Mouse (Mus musculus) bone marrow, adult 2 months (tissue): ENCODE data around the gene Cep68. TPM values are rescaled to one million over a fixed set of nuclear protein-coding genes. Genes with fewer than 3 reads are reported as not detected.
A peak's percentile ranks its signal among the peaks of the same experiment; 100 is the strongest.

ENCODE experiments used
- H3K27ac ChIP-seq: fragments of 200-500 bp; 2 replicates; pipeline ENCODE4 v1.5.1; 2012; ENCODE audit warnings: low read depth, mild to moderate bottlenecking, control low read depth, inconsistent platforms, low read length; ENCODE audit not compliant: control insufficient read depth, poor library complexity, insufficient read depth
- H3K4me1 ChIP-seq: fragments of 200-500 bp; 2 replicates; pipeline ENCODE4 v1.6.1; 2011; ENCODE audit warnings: low read length; ENCODE audit not compliant: control insufficient read depth, insufficient read depth
- H3K4me3 ChIP-seq: fragments of 200-500 bp; replicated peaks from 2 replicates; pipeline ENCODE3; 2011; ENCODE audit warnings: mild to moderate bottlenecking, low read depth, low read length, control low read depth; ENCODE audit not compliant: control insufficient read depth
- CTCF ChIP-seq: fragments of 200-500 bp; IDR thresholded peaks from 2 replicates; pipeline ENCODE4 v1.5.1; 2011; ENCODE audit warnings: low read length, control low read depth; ENCODE audit not compliant: control insufficient read depth, insufficient read depth
- POLR2A ChIP-seq: fragments of 200-500 bp; IDR thresholded peaks from 2 replicates; pipeline ENCODE4 v1.6.1; 2011; ENCODE audit warnings: low read depth, mild to moderate bottlenecking, control low read depth, low read length, borderline replicate concordance; ENCODE audit not compliant: control insufficient read depth
- WGBS: fragments of 180-500 bp; shearing (Covaris S2); methylation state at CpG from one replicate; pipeline ENCODE4 v1.1.7; 2018; 5-methylcytosine and 5-hydroxymethylcytosine counted together
- polyA plus RNA-seq: library from polyadenylated mRNA; stranded (reverse); fragments of >200 nt; gene quantifications from 2 replicates; pipeline ENCODE4 v1.2.4, GENCODE M21; 2011; ENCODE audit warnings: low replicate concordance; ENCODE audit not compliant: missing spikeins, insufficient read depth, insufficient read length

Gene Cep68
- polyA plus RNA-seq, 1 experiment = 6.8 TPM

DNA sequence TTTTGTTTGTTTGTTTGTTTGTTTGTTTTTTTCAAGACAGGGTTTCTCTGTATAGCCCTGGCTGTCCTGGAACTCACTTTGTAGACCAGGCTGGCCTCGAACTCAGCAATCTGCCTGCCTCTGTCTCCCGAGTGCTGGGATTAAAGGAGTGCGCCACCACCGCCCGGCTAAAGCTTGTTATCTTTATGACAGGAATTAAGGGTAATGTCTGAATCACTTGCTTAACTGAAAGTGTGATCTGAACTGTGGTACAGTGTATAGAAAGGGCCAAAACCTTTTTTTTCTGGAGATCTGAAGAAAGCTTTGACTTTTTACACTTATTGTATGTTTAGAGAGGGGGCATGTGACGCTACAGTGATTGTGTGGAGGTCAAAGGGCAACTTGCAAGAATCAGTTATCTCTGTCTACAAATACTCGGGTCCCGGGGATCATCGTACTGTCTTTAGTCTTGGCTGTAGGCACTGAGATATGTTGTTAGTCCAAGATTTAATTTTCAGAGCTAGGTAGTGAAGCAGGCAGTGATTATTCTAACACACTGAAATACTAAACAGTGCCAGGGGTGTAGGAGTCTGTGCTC lies 44.3 kb downstream of the Cep68 start:
- Histone ChIP-seq H3K27ac (no peak overlapping the region), H3K4me1 (no peaks in the 10 kb centered on the region), H3K4me3 (no peak overlapping the region)
- WGBS = 68% methylated on average over 9 of the region's 9 CpGs
- TF ChIP-seq CTCF = no peak
- no peak for TF ChIP-seq POLR2A

DNA sequence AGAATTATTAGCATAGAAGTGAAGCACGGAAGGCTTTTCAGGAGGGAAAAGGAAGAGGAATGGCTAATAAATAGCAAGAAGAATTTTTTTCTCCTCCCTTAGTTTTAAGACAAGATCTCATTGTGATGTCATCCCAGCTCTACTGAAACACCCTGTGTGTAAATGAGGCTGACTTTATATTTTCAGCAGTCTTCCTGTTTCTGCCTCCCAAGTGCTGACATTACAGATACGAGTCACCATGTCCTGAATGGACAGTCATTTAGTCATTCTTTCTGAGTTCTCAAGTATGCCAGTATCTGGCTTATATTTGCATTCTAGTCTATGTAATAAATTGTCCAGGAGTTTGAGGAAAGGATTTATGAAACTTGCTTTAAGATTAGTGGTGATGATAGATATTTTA lies 44.9 kb downstream of the Cep68 start:
- TF ChIP-seq CTCF = no peak
- Histone ChIP-seq H3K4me1 (no peaks in the 10 kb centered on the region), H3K27ac (no peak overlapping the region), H3K4me3 (no peak overlapping the region)
- 46% methylated on average over 2 of the region's 2 CpGs for WGBS

DNA sequence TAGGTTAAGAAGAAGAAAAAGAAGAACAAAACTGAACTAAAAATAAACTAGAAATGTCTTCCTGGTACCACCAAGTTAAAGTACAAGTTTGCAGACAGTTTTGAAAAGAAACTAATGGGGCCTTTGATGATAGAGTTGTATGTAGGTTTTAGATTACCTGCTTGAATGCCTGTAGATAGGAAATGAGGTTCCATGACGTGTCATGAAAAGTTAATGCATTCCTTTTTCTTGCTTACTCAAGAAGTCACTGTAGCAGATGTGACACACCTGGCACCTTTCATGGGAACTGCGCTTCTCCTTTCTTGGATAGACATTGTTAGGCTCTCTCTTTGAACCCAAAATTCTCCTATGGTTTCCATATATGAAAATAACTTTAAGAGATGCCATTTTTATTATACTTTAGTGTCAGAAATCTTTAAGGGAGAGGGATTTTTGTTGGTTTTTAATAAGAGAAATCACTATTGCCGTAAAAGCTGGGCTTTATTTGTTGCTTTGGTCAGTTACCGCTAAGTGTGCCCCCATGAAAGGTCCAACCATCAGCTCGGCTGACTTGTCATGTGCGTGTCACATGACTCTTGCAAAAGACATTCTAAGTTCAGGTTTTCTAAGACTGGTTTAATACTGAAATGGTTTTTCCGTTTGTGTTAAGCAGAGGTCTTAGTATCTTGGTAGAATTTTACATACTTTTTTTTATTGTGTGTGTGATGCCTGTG lies 46.8 kb downstream of the Cep68 start:
- no peak for TF ChIP-seq CTCF
- no peak for TF ChIP-seq POLR2A
- Histone ChIP-seq H3K4me1 (no peaks in the 10 kb centered on the region), H3K4me3 (peak overlapping the region; percentile 88), H3K27ac (no peak overlapping the region)
- 11% methylated on average over 7 of the region's 7 CpGs for WGBS

DNA sequence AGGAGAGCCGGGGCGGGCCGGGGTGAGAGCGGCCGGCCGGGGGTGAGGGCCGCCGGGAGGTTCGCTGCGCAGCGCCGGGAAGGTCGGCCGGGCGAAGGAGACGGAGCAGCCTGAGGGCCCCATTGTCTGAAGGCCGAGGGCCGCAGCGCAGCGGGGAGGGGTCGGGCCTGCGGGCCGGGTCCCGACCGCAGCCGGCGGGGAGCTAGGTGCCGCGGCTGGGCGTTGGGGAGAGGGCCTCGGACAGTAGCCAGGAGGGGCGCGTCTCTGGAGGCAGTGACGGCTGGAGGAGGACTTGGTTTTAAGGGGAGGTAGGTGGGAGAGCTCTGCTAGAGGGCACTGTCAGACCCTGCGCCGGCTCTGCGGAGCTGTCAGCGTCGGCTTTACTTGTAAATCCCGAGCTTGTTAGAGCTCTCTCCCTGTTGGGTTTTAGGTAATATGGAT lies 47.5 kb downstream of the Cep68 start:
- Histone ChIP-seq H3K4me1 (no peaks in the 10 kb centered on the region), H3K4me3 (peak overlapping the region; percentile 88), H3K27ac (peak overlapping the region; percentile 96)
- 2% methylated on average over 40 of the region's 40 CpGs for WGBS
- TF ChIP-seq POLR2A (no peak), CTCF (no peak)

GRCm38 (mm10) chr11:20200713-20201575 lies 48.3 kb downstream of the Cep68 start, which contains the start of gene Rab1a:
Gene Rab1a (plus strand): TSS chr11:20201432.
- TF ChIP-seq POLR2A (peak; percentile 86), CTCF (peak; percentile 78)
- Histone ChIP-seq H3K27ac (peak within 1 kb of the TSS; percentile 96), H3K4me1 (no peaks in the 10 kb centered on the region), H3K4me3 (peak within 1 kb of the TSS; percentile 88)
- WGBS = under 1% methylated on average over 54 of the region's 54 CpGs

DNA sequence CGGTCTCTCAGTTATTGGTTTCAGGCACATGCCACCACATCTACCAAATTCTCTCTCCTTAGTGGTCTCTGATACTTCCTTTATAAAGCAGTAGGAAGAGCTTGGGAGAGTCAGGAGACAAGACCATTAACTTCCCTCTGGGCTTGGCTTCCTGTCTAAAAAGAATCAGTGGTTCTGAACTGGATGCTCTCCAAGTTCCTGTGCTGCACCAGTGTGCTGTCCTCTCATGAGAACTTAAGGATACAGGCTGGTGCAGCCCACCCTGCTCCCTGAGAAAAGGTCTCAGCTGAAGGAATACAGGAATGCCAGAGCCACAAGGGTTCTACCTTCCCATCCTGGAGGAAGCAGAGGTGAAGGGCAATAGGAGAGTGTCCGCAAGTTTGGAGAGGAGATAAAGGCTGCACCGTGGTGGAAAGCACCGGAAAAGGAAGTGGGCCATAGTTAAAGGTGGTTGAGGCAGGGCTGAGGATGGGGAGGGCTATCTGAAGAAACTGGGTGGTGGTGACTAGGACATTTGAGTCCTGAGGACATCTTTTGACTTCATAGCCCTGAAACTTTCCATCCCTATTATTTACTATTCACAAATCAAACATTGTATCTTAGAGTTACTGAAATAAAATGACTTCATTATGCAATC lies 56.0 kb downstream of the Cep68 start:
- no peak overlapping the region for H3K4me3 ChIP-seq
- no peak for TF ChIP-seq CTCF
- TF ChIP-seq POLR2A = no peak
- no peak overlapping the region for H3K27ac ChIP-seq
- 3% methylated on average over 4 of the region's 4 CpGs for WGBS
- peaks cover 3% of the 10 kb centered on the region for H3K4me1 ChIP-seq

DNA sequence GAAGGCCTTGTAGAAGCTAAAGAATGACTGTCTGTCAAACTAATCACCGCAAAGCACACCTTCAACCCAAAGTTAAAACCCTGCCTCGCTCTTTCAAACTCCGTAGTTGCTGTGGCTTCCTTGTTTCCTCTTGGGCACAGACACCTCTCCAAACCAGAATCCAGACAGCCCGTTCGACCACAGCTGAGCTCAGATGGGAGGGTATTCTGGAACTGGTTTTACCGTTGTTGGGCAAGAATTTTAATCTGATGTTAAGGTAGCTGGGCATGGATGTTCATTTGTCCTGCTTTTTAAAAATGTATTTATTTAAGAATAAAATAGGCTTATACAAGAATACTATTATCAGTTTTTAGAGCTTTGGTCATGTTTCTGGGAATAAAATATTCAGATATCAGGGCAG lies 62.0 kb downstream of the Cep68 start:
- Histone ChIP-seq H3K4me1 (no peaks in the 10 kb centered on the region), H3K27ac (no peak overlapping the region), H3K4me3 (no peak overlapping the region)
- TF ChIP-seq CTCF (no peak), POLR2A (no peak)
- 57% methylated on average over 6 of the region's 6 CpGs for WGBS

Other genes starting within 250 kb of the Cep68 start
- gene Actr2, start 136.5 kb downstream of the Cep68 start, polyA plus RNA-seq = 59.1 and 89.6 TPM in 2 replicates
- gene Rab1a, start 48.0 kb downstream of the Cep68 start, polyA plus RNA-seq = 30.0 and 75.9 TPM in 2 replicates
- 0.92 and 1.9 TPM in 2 replicates for gene Slc1a4, start 83.3 kb upstream of the Cep68 start, polyA plus RNA-seq